Mouse (Mus musculus): ENCODE results near the gene Gm20521. TPM values are rescaled to one million over a fixed set of nuclear protein-coding genes. Genes with fewer than 3 reads are reported as not detected.

The Gm20521 gene
- not detected for polyA plus RNA-seq (2014; fragmentation: Illumina TruSeq; extraction: RNeasy Lipid Tissue Mini Kit (QIAGEN cat#74804); ENCODE audit: low read depth, low replicate concordance)

GRCm38 (mm10) chr14:54883154-54884021 lies at the start of gene Gm20521, which contains the start of gene Bcl2l2:
TSS of gene Gm20521 (plus strand) at chr14:54883441.
TSS of gene Bcl2l2 (plus strand) at chr14:54883377.

GRCm38 (mm10) chr14:54870861-54871260 lies 12.4 kb upstream of the Gm20521 start, which contains the start of gene Homez:
TSS of gene Homez (minus strand) at chr14:54870961.

GRCm38 (mm10) chr14:54877048-54877715 lies 6.1 kb upstream of the Gm20521 start, which contains the start of gene Ppp1r3e:
TSS of gene Ppp1r3e (minus strand) at chr14:54877550.

GRCm38 (mm10) chr14:54892200-54892599 lies 9.0 kb downstream of the Gm20521 start, which contains the start of gene Pabpn1:
TSS of gene Pabpn1 (plus strand) at chr14:54892500.

GRCm38 (mm10) chr14:54912886-54913285 lies 29.6 kb downstream of the Gm20521 start, which contains the start of gene Slc22a17:
TSS of gene Slc22a17 (minus strand) at chr14:54913132.

GRCm38 (mm10) chr14:54925349-54926342 lies 42.4 kb downstream of the Gm20521 start, which contains the start of gene Efs:
TSS of gene Efs (minus strand) at chr14:54926126.

GRCm38 (mm10) chr14:54932645-54933150 lies 49.5 kb downstream of the Gm20521 start, which contains the start of gene Il25:
TSS of gene Il25 (plus strand) at chr14:54932695.

GRCm38 (mm10) chr14:54935904-54936830 lies 52.9 kb downstream of the Gm20521 start, which contains the start of gene Cmtm5:
TSS of gene Cmtm5 (plus strand) at chr14:54936261.

Other genes starting within 250 kb of the Gm20521 start
- not detected for gene Gm17606, start 242.5 kb upstream of the Gm20521 start, polyA plus RNA-seq (2014; fragmentation: Illumina TruSeq; extraction: RNeasy Lipid Tissue Mini Kit (QIAGEN cat#74804); ENCODE audit: low read depth, low replicate concordance)
- gene Cdh24, start 242.1 kb upstream of the Gm20521 start, polyA plus RNA-seq (2014; fragmentation: Illumina TruSeq; extraction: RNeasy Lipid Tissue Mini Kit (QIAGEN cat#74804); ENCODE audit: low read depth, low replicate concordance), result not detected
- 18.0 TPM for gene 1700123O20Rik, start 197.2 kb upstream of the Gm20521 start, polyA plus RNA-seq (2014; fragmentation: Illumina TruSeq; extraction: RNeasy Lipid Tissue Mini Kit (QIAGEN cat#74804); ENCODE audit: low read depth, low replicate concordance)
- 110 TPM for gene Acin1, start 196.5 kb upstream of the Gm20521 start, polyA plus RNA-seq (2014; fragmentation: Illumina TruSeq; extraction: RNeasy Lipid Tissue Mini Kit (QIAGEN cat#74804); ENCODE audit: low read depth, low replicate concordance)
- not detected for gene Gm29776, start 184.6 kb upstream of the Gm20521 start, polyA plus RNA-seq (2014; fragmentation: Illumina TruSeq; extraction: RNeasy Lipid Tissue Mini Kit (QIAGEN cat#74804); ENCODE audit: low read depth, low replicate concordance)
- not detected for gene Cebpe, start 171.3 kb upstream of the Gm20521 start, polyA plus RNA-seq (2014; fragmentation: Illumina TruSeq; extraction: RNeasy Lipid Tissue Mini Kit (QIAGEN cat#74804); ENCODE audit: low read depth, low replicate concordance)
- 51.3 TPM for gene Slc7a8, start 101.5 kb upstream of the Gm20521 start, polyA plus RNA-seq (2014; fragmentation: Illumina TruSeq; extraction: RNeasy Lipid Tissue Mini Kit (QIAGEN cat#74804); ENCODE audit: low read depth, low replicate concordance)
- gene Rnf212b, start 69.3 kb upstream of the Gm20521 start, polyA plus RNA-seq (2014; fragmentation: Illumina TruSeq; extraction: RNeasy Lipid Tissue Mini Kit (QIAGEN cat#74804); ENCODE audit: low read depth, low replicate concordance), result 2.4 TPM
- 14.8 TPM for gene Homez, start 12.5 kb upstream of the Gm20521 start, polyA plus RNA-seq (2014; fragmentation: Illumina TruSeq; extraction: RNeasy Lipid Tissue Mini Kit (QIAGEN cat#74804); ENCODE audit: low read depth, low replicate concordance)
- 11.4 TPM for gene Ppp1r3e, start 5.9 kb upstream of the Gm20521 start, polyA plus RNA-seq (2014; fragmentation: Illumina TruSeq; extraction: RNeasy Lipid Tissue Mini Kit (QIAGEN cat#74804); ENCODE audit: low read depth, low replicate concordance)
- gene Bcl2l2, start 64 bp upstream of the Gm20521 start, polyA plus RNA-seq (2014; fragmentation: Illumina TruSeq; extraction: RNeasy Lipid Tissue Mini Kit (QIAGEN cat#74804); ENCODE audit: low read depth, low replicate concordance), result 15.8 TPM
- 28.3 TPM for gene Pabpn1, start 9.1 kb downstream of the Gm20521 start, polyA plus RNA-seq (2014; fragmentation: Illumina TruSeq; extraction: RNeasy Lipid Tissue Mini Kit (QIAGEN cat#74804); ENCODE audit: low read depth, low replicate concordance)
- gene Slc22a17, start 29.7 kb downstream of the Gm20521 start, polyA plus RNA-seq (2014; fragmentation: Illumina TruSeq; extraction: RNeasy Lipid Tissue Mini Kit (QIAGEN cat#74804); ENCODE audit: low read depth, low replicate concordance), result 0.40 TPM
- gene Efs, start 42.7 kb downstream of the Gm20521 start, polyA plus RNA-seq (2014; fragmentation: Illumina TruSeq; extraction: RNeasy Lipid Tissue Mini Kit (QIAGEN cat#74804); ENCODE audit: low read depth, low replicate concordance), result not detected
- not detected for gene Il25, start 49.3 kb downstream of the Gm20521 start, polyA plus RNA-seq (2014; fragmentation: Illumina TruSeq; extraction: RNeasy Lipid Tissue Mini Kit (QIAGEN cat#74804); ENCODE audit: low read depth, low replicate concordance)
- not detected for gene Cmtm5, start 52.8 kb downstream of the Gm20521 start, polyA plus RNA-seq (2014; fragmentation: Illumina TruSeq; extraction: RNeasy Lipid Tissue Mini Kit (QIAGEN cat#74804); ENCODE audit: low read depth, low replicate concordance)
- gene Myh6, start 83.5 kb downstream of the Gm20521 start, polyA plus RNA-seq (2014; fragmentation: Illumina TruSeq; extraction: RNeasy Lipid Tissue Mini Kit (QIAGEN cat#74804); ENCODE audit: low read depth, low replicate concordance), result not detected
- not detected for gene Gm17428, start 93.5 kb downstream of the Gm20521 start, polyA plus RNA-seq (2014; fragmentation: Illumina TruSeq; extraction: RNeasy Lipid Tissue Mini Kit (QIAGEN cat#74804); ENCODE audit: low read depth, low replicate concordance)
- not detected for gene Myh7, start 111.2 kb downstream of the Gm20521 start, polyA plus RNA-seq (2014; fragmentation: Illumina TruSeq; extraction: RNeasy Lipid Tissue Mini Kit (QIAGEN cat#74804); ENCODE audit: low read depth, low replicate concordance)
- gene Ngdn, start 132.0 kb downstream of the Gm20521 start, polyA plus RNA-seq (2014; fragmentation: Illumina TruSeq; extraction: RNeasy Lipid Tissue Mini Kit (QIAGEN cat#74804); ENCODE audit: low read depth, low replicate concordance), result 2.6 TPM
- gene Zfhx2, start 208.9 kb downstream of the Gm20521 start, polyA plus RNA-seq (2014; fragmentation: Illumina TruSeq; extraction: RNeasy Lipid Tissue Mini Kit (QIAGEN cat#74804); ENCODE audit: low read depth, low replicate concordance), result 0.36 TPM
- gene Thtpa, start 211.3 kb downstream of the Gm20521 start, polyA plus RNA-seq (2014; fragmentation: Illumina TruSeq; extraction: RNeasy Lipid Tissue Mini Kit (QIAGEN cat#74804); ENCODE audit: low read depth, low replicate concordance), result 9.5 TPM
- 3.4 TPM for gene Ap1g2, start 223.2 kb downstream of the Gm20521 start, polyA plus RNA-seq (2014; fragmentation: Illumina TruSeq; extraction: RNeasy Lipid Tissue Mini Kit (QIAGEN cat#74804); ENCODE audit: low read depth, low replicate concordance)
- not detected for gene Jph4, start 233.5 kb downstream of the Gm20521 start, polyA plus RNA-seq (2014; fragmentation: Illumina TruSeq; extraction: RNeasy Lipid Tissue Mini Kit (QIAGEN cat#74804); ENCODE audit: low read depth, low replicate concordance)

Measured in kidney, adult 10 weeks (tissue).